Mouse (Mus musculus) frontal cortex, postnatal 25 days (tissue): Measurements from ENCODE around the gene Sult2a1.
"Not testable (repeated sequence)": the region's sequence is repeated elsewhere in the genome, so short reads cannot be mapped to it uniquely, and the experiment has no call there.

Experiments
- DNase-seq, 2 experiments: peaks; one replicate each; pipeline ENCODE4 v3.0.0; 2022; ENCODE audit warnings: low spot score in 2 of 2

Gene Sult2a1

DNA sequence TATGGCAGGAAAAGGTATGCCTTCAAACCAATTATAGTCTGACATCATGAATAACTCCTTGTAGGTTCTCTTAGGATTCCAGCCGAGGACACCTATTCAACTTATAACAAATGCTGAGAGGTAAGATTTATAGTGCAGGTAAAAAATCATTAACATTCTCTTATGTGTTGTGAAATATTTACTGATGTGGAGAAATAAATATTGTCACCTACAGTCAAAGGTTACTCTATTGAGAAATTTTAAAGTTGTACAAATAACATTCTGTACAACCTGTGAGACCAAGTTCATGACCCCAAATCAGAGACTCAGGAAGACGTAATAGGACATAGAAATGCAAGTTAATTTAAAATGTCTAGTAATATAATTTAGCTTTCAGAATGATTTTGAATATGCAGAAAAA is at the start of gene Sult2a1:
TSS of gene Sult2a1 (minus strand) at position 101 of the 400 bp plus-strand sequence.
- not testable (repeated sequence) for DNase-seq

DNA sequence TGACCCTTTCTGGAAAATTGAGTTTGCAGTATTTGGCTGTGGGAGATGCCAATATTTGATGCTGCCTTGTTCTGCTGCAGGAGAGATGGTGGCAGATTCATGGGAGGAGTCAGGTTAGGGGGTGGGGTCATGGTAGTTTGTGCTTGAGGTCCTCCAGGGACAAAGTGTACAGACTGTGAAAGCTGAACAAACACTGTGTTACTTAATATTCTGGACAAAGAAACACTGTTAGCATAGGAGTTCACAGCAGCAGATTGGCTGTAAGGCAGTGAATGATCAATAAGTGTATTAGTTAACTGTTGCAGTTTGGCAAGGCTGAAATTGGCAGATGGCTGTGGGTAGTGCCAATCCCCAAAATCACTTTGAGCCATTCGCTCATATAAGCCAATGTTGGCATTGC is 23.3 kb downstream of the Sult2a1 start:
- DNase-seq: no peak
